Mouse (Mus musculus) liver, embryonic 15.5 days (tissue): Measurements from ENCODE around the gene G6pdx. TPM values are rescaled to one million over a fixed set of nuclear protein-coding genes. Genes with fewer than 3 reads are reported as not detected.

Experiments used
- ATAC-seq: fragments of 200-750 bp; cut with Nextera tagmentation; 2 replicates; pipeline ENCODE4 v1.8.0; 2017; ENCODE audit warnings: moderate number of reproducible peaks, mild to moderate bottlenecking, moderate library complexity; ENCODE audit not compliant: insufficient read depth
- H3K27ac ChIP-seq: fragments of 300-500 bp; sonication (generic); replicated peaks from 2 replicates; pipeline ENCODE4 v1.5.1; 2015; ENCODE audit warnings: mild to moderate bottlenecking, inconsistent platforms
- H3K27me3 ChIP-seq: fragments of 300-500 bp; sonication (generic); 2 replicates; pipeline ENCODE4 v1.6.1; 2015; ENCODE audit warnings: mild to moderate bottlenecking, inconsistent platforms
- H3K36me3 ChIP-seq: fragments of 300-500 bp; sonication (generic); replicated peaks from 2 replicates; pipeline ENCODE4 v1.6.1; 2015; ENCODE audit warnings: moderate library complexity, mild to moderate bottlenecking, inconsistent platforms
- H3K4me1 ChIP-seq: fragments of 300-500 bp; sonication (generic); replicated peaks from 2 replicates; pipeline ENCODE4 v1.6.1; 2015; ENCODE audit warnings: inconsistent platforms
- H3K4me2 ChIP-seq: fragments of 300-500 bp; sonication (generic); 2 replicates; pipeline ENCODE4 v1.6.1; 2015; ENCODE audit warnings: moderate library complexity, mild to moderate bottlenecking, inconsistent platforms
- H3K4me3 ChIP-seq: fragments of 300-500 bp; sonication (generic); replicated peaks from 2 replicates; pipeline ENCODE4 v1.5.1; 2015; ENCODE audit warnings: mild to moderate bottlenecking, inconsistent platforms
- H3K9ac ChIP-seq: fragments of 300-500 bp; sonication (generic); 2 replicates; pipeline ENCODE4 v1.6.1; 2015; ENCODE audit warnings: moderate library complexity, mild to moderate bottlenecking, inconsistent platforms
- H3K9me3 ChIP-seq: fragments of 300-500 bp; sonication (generic); replicated peaks from 2 replicates; pipeline ENCODE4 v1.6.1; 2016; ENCODE audit warnings: inconsistent platforms
- WGBS: fragments of 180-500 bp; shearing (Covaris S2); methylation state at CpG from one replicate; pipeline ENCODE4 v1.1.7; 2015; ENCODE audit warnings: mixed read lengths; ENCODE audit not compliant: insufficient replicate concordance; 5-methylcytosine and 5-hydroxymethylcytosine counted together
- polyA plus RNA-seq: library from polyadenylated mRNA; unstranded; fragments of >200 nt; fragmentation: Nextera tagmentation; extraction: Ambion mirVana; gene quantifications from 2 replicates; pipeline ENCODE4 v1.2.1, GENCODE M21; 2015

The G6pdx gene
- polyA plus RNA-seq, 1 experiment from 2014 or later, result 46.1 TPM

GRCm38 (mm10) chrX:74400136-74400535 lies 28.9 kb downstream of the G6pdx start:
- no peak for ATAC-seq
- Histone ChIP-seq H3K4me2 (no peak overlapping the region), H3K27me3 (no peaks in the 10 kb centered on the region), H3K4me1 (no peaks in the 10 kb centered on the region), H3K27ac (no peak overlapping the region), H3K9me3 (no peaks in the 10 kb centered on the region), H3K9ac (no peak overlapping the region), H3K36me3 (no peaks in the 10 kb centered on the region), H3K4me3 (no peak overlapping the region)
- WGBS, result 55% methylated on average over 3 of the region's 3 CpGs

GRCm38 (mm10) chrX:74392535-74393443 lies 36.2 kb downstream of the G6pdx start, which contains the start of the genes Fam3a and Ikbkg:
Gene Fam3a (minus strand): TSS chrX:74393272.
Gene Ikbkg (plus strand): TSS chrX:74393290.
- WGBS, result 14% methylated on average over 30 of the region's 30 CpGs
- Histone ChIP-seq H3K4me3 (peak within 1 kb of the TSS; percentile 61), H3K27me3 (no peaks in the 10 kb centered on the region), H3K36me3 (no peaks in the 10 kb centered on the region), H3K4me1 (peaks cover 26% of the 10 kb centered on the region), H3K9ac (peak within 1 kb of the TSS; percentile 64), H3K9me3 (no peaks in the 10 kb centered on the region), H3K27ac (peak within 1 kb of the TSS; percentile 92), H3K4me2 (peak within 1 kb of the TSS; percentile 73)
- ATAC-seq, result peak; percentile 100

- no peak for ATAC-seq
Observed at GRCm38 (mm10) chrX:74388153-74388552, 40.8 kb downstream of the G6pdx start.

GRCm38 (mm10) chrX:74384451-74384850 lies 44.5 kb downstream of the G6pdx start:
- H3K9me3 ChIP-seq, result no peaks in the 10 kb centered on the region
- ATAC-seq, result peak; percentile 76
- H3K27me3 ChIP-seq, result no peaks in the 10 kb centered on the region
- H3K4me3 ChIP-seq, result no peak overlapping the region
- no peak overlapping the region for H3K9ac ChIP-seq
- WGBS, result 26% methylated on average over 2 of the region's 2 CpGs
- peaks cover 35% of the 10 kb centered on the region for H3K4me1 ChIP-seq
- peak overlapping the region; percentile 20; the same call in 1 of the 2 replicates for H3K27ac ChIP-seq
- H3K4me2 ChIP-seq, result no peak overlapping the region; the same call in 1 of the 2 replicates
- H3K36me3 ChIP-seq, result 0 out of 2 replicates have a peak, but pooled peaks cover 8% of the 10 kb centered on the region

More at GRCm38 (mm10) chrX:74388153-74388552, 40.8 kb downstream of the G6pdx start:
- no peak overlapping the region for H3K4me2 ChIP-seq
- no peak overlapping the region for H3K4me3 ChIP-seq
- no peaks in the 10 kb centered on the region for H3K9me3 ChIP-seq
- no peaks in the 10 kb centered on the region for H3K27me3 ChIP-seq
- H3K36me3 ChIP-seq, result 0 out of 2 replicates have a peak, but pooled peaks cover 8% of the 10 kb centered on the region
- H3K4me1 ChIP-seq, result peaks cover 43% of the 10 kb centered on the region
- peak overlapping the region; percentile 67 for H3K27ac ChIP-seq
- no peak overlapping the region for H3K9ac ChIP-seq

- Histone ChIP-seq H3K9me3 (no peaks in the 10 kb centered on the region), H3K4me2 (peak within 1 kb of the TSS; percentile 82), H3K9ac (peak within 1 kb of the TSS; percentile 60), H3K36me3 (no peaks in the 10 kb centered on the region), H3K4me1 (peaks cover 25% of the 10 kb centered on the region), H3K4me3 (peak within 1 kb of the TSS; percentile 61), H3K27ac (0 out of 2 replicates have a peak within 1 kb of the TSS, but pooled peaks have one; percentile 19), H3K27me3 (no peaks in the 10 kb centered on the region)
- ATAC-seq, result peak; percentile 86
- WGBS, result 9% methylated on average over 32 of the region's 32 CpGs
Observed at GRCm38 (mm10) chrX:74372888-74373549, 56.0 kb downstream of the G6pdx start, which contains the start of the genes Ubl4a and Slc10a3. Gene Ubl4a (minus strand): TSS chrX:74373218. Gene Slc10a3 (minus strand): TSS chrX:74373349.

- Histone ChIP-seq H3K27ac (peak overlapping the region; percentile 83), H3K4me2 (peak overlapping the region; percentile 73), H3K36me3 (peaks cover 13% of the 10 kb centered on the region; the same call in 1 of the 2 replicates), H3K9ac (peak overlapping the region; percentile 78), H3K4me1 (peaks cover 38% of the 10 kb centered on the region), H3K27me3 (no peaks in the 10 kb centered on the region), H3K4me3 (peak overlapping the region; percentile 72), H3K9me3 (no peaks in the 10 kb centered on the region)
- 11% methylated on average over 49 of the region's 49 CpGs for WGBS
- peak; percentile 76 for ATAC-seq
Observed at GRCm38 (mm10) chrX:74368209-74368909, 60.6 kb downstream of the G6pdx start.

GRCm38 (mm10) chrX:74367512-74367911 lies 61.5 kb downstream of the G6pdx start:
- peak overlapping the region; percentile 78 for H3K9ac ChIP-seq
- H3K27me3 ChIP-seq, result no peaks in the 10 kb centered on the region
- H3K4me3 ChIP-seq, result peak overlapping the region; percentile 72
- 0 out of 2 replicates have a peak overlapping the region, but pooled peaks have one; percentile 83 for H3K27ac ChIP-seq
- 51% methylated on average over 10 of the region's 10 CpGs for WGBS
- ATAC-seq, result no peak
- H3K4me2 ChIP-seq, result peak overlapping the region; percentile 73
- no peaks in the 10 kb centered on the region for H3K9me3 ChIP-seq
- H3K4me1 ChIP-seq, result peaks cover 33% of the 10 kb centered on the region
- peaks cover 13% of the 10 kb centered on the region; the same call in 1 of the 2 replicates for H3K36me3 ChIP-seq

Other genes with a start within 250 kb of the G6pdx start
- gene Flna, start 179.4 kb downstream of the G6pdx start, polyA plus RNA-seq, result 41.6 and 47.6 TPM in 2 replicates
- 8.0 and 8.5 TPM in 2 replicates for gene Emd, start 174.5 kb downstream of the G6pdx start, polyA plus RNA-seq
- 356 and 378 TPM in 2 replicates for gene Rpl10, start 158.4 kb downstream of the G6pdx start, polyA plus RNA-seq
- gene Taz, start 147.3 kb downstream of the G6pdx start, polyA plus RNA-seq, result 27.7 and 29.2 TPM in 2 replicates
- gene Dnase1l1, start 146.9 kb downstream of the G6pdx start, polyA plus RNA-seq, result 24.5 and 25.2 TPM in 2 replicates
- 75.9 and 80.2 TPM in 2 replicates for gene Atp6ap1, start 132.1 kb downstream of the G6pdx start, polyA plus RNA-seq
- 48.8 and 56.7 TPM in 2 replicates for gene Gdi1, start 124.2 kb downstream of the G6pdx start, polyA plus RNA-seq
- gene Fam50a, start 116.2 kb downstream of the G6pdx start, polyA plus RNA-seq, result 28.5 and 28.8 TPM in 2 replicates
- 1.1 and 1.5 TPM in 2 replicates for gene Plxna3, start 100.1 kb downstream of the G6pdx start, polyA plus RNA-seq
- 34.6 and 43.0 TPM in 2 replicates for gene Lage3, start 75.6 kb downstream of the G6pdx start, polyA plus RNA-seq
- 37.3 and 38.8 TPM in 2 replicates for gene Ubl4a, start 56.0 kb downstream of the G6pdx start, polyA plus RNA-seq
- 6.1 and 6.5 TPM in 2 replicates for gene Slc10a3, start 55.8 kb downstream of the G6pdx start, polyA plus RNA-seq
- gene Fam3a, start 35.9 kb downstream of the G6pdx start, polyA plus RNA-seq, result 11.0 and 12.0 TPM in 2 replicates
- 21.5 and 26.2 TPM in 2 replicates for gene Ikbkg, start 35.9 kb downstream of the G6pdx start, polyA plus RNA-seq
- not detected in 2 replicates for gene Gm6880, start 52.2 kb upstream of the G6pdx start, polyA plus RNA-seq
- gene Olfr1326-ps1, start 145.7 kb upstream of the G6pdx start, polyA plus RNA-seq, result not detected in 2 replicates
- not detected in 2 replicates for gene Olfr1325, start 163.5 kb upstream of the G6pdx start, polyA plus RNA-seq
- gene Gm5640, start 216.4 kb upstream of the G6pdx start, polyA plus RNA-seq, result not detected in 2 replicates